Comparison of ENCODE assay signal across 31 mouse cellular contexts in genomic region chr14:99325597-99326472, GRCm38 (mm10). TPM values are rescaled to one million over a fixed set of nuclear protein-coding genes. Genes with fewer than 3 reads are reported as not detected.
A peak's percentile ranks its signal among the peaks of the same experiment; 100 is the strongest.
DNase-seq lines count a peak whose midpoint lies in the region; ATAC-seq and TF ChIP-seq lines count a peak whose summit lies in the region.
"Had no signal": no experiment of that assay in that cellular context is flagged by ENCODE, and none has a peak within 500 bp of the region (broad histone marks: within the 10 kb centered on the region; RNA-seq: fewer than 3 reads in every experiment).

No protein-coding gene starts in this region.

- no peak for TF ChIP-seq POLR2A in ES-Bruce4 (IDR thresholded peaks at IDR 0.05; ENCODE audit: insufficient read depth, low read length)
- TF ChIP-seq POLR2A in brain, embryonic 14.5 days (IDR thresholded peaks at IDR 0.05; ENCODE audit: borderline replicate concordance, extremely low read depth, insufficient read depth, insufficient read length, poor library complexity, severe bottlenecking) = no peak

- intact Hi-C loops in heart, postnatal 10 days (cut with DNase I) = no loop called here

- H3K27me3 ChIP-seq in embryonic facial prominence, embryonic 14.5 days (replicated peaks; ENCODE audit: control insufficient read depth, insufficient read depth, low read length) = no peaks in the 10 kb centered on the region
- no peaks in the 10 kb centered on the region for H3K27me3 ChIP-seq in embryonic facial prominence, embryonic 10.5 days (replicated peaks; ENCODE audit: low read depth, poor library complexity, severe bottlenecking)
- H3K27me3 ChIP-seq in lung, embryonic 16.5 days (ENCODE audit: control insufficient read depth, insufficient read depth, low read depth, low read length) = no peaks in the 10 kb centered on the region
- H3K27me3 ChIP-seq in ES-Bruce4 (ENCODE audit: control insufficient read depth, insufficient read depth, low read length, poor library complexity, severe bottlenecking) = no peaks in the 10 kb centered on the region
- H3K27me3 ChIP-seq: CH12.LX; embryonic facial prominence, embryonic 13.5 days; hindbrain, embryonic 13.5 days; midbrain, embryonic 12.5 days had no signal

- TF ChIP-seq CTCF in ES-Bruce4 (IDR thresholded peaks at IDR 0.05; ENCODE audit: low read depth, low read length) = no peak
- TF ChIP-seq CTCF in brain, embryonic 14.5 days (IDR thresholded peaks at IDR 0.05; ENCODE audit: borderline replicate concordance, extremely low read depth, insufficient read depth, insufficient read length) = no peak

- H3K4me2 ChIP-seq in embryonic facial prominence, embryonic 14.5 days (ENCODE audit: low read depth, low read length) = no peak overlapping the region
- no peak overlapping the region for H3K4me2 ChIP-seq in lung, embryonic 16.5 days (ENCODE audit: low read depth, low read length)
- H3K4me2 ChIP-seq: embryonic facial prominence, embryonic 13.5 days; heart, embryonic 11.5 days; hindbrain, embryonic 13.5 days; liver, embryonic 11.5 days; midbrain, embryonic 12.5 days had no signal

- H3K36me3 ChIP-seq in embryonic facial prominence, embryonic 14.5 days (ENCODE audit: control insufficient read depth, insufficient read depth, low read length) = no peaks in the 10 kb centered on the region
- H3K36me3 ChIP-seq in embryonic facial prominence, embryonic 10.5 days (replicated peaks) = no peaks in the 10 kb centered on the region
- no peaks in the 10 kb centered on the region for H3K36me3 ChIP-seq in lung, embryonic 16.5 days (ENCODE audit: control insufficient read depth, insufficient read depth, low read length)
- no peaks in the 10 kb centered on the region for H3K36me3 ChIP-seq in ES-Bruce4 (ENCODE audit: control insufficient read depth, insufficient read depth, low read length, poor library complexity, severe bottlenecking)
- H3K36me3 ChIP-seq: embryonic facial prominence, embryonic 13.5 days; hindbrain, embryonic 13.5 days; midbrain, embryonic 12.5 days had no signal

- 81% methylated on average over 12 of the region's 12 CpGs for WGBS in embryonic facial prominence, embryonic 14.5 days
- 85% methylated on average over 12 of the region's 12 CpGs for WGBS in embryonic facial prominence, embryonic 10.5 days
- WGBS in lung, embryonic 16.5 days = 80% methylated on average over 12 of the region's 12 CpGs

- peak overlapping the region; percentile 28; the same call in 1 of the 2 replicates for H3K27ac ChIP-seq in embryonic facial prominence, embryonic 14.5 days (replicated peaks; ENCODE audit: low read depth, low read length)
- no peak overlapping the region for H3K27ac ChIP-seq in embryonic facial prominence, embryonic 10.5 days (replicated peaks)
- H3K27ac ChIP-seq in lung, embryonic 16.5 days (ENCODE audit: low read length) = no peak overlapping the region
- H3K27ac ChIP-seq in ES-Bruce4 (ENCODE audit: insufficient read depth, low read length) = peak overlapping the region; percentile 92
- H3K27ac ChIP-seq: embryonic facial prominence, embryonic 13.5 days; hindbrain, embryonic 13.5 days; midbrain, embryonic 12.5 days had no signal

- TF ChIP-seq EP300 in ES-Bruce4 (IDR thresholded peaks at IDR 0.05; ENCODE audit: insufficient read depth, low read depth, low read length) = peak; percentile 77

- no peak overlapping the region for H3K4me3 ChIP-seq in embryonic facial prominence, embryonic 14.5 days (ENCODE audit: low read depth, low read length)
- H3K4me3 ChIP-seq in embryonic facial prominence, embryonic 10.5 days = no peak overlapping the region
- no peak overlapping the region for H3K4me3 ChIP-seq in lung, embryonic 16.5 days (ENCODE audit: low read length)
- no peak overlapping the region for H3K4me3 ChIP-seq in ES-Bruce4 (ENCODE audit: low read depth, low read length)
- H3K4me3 ChIP-seq: embryonic facial prominence, embryonic 13.5 days; erythroblast, embryonic 14.5 days; hindbrain, embryonic 13.5 days; midbrain, embryonic 12.5 days had no signal

- no peak; the same call in 1 of the 2 replicates for ATAC-seq in embryonic facial prominence, embryonic 14.5 days (ENCODE audit: low read depth)
- peak; percentile 31; the same call in 1 of the 2 replicates for ATAC-seq in lung, embryonic 16.5 days (ENCODE audit: low read depth)
- ATAC-seq: intestine, embryonic 16.5 days had no signal

- no peaks in the 10 kb centered on the region for H3K4me1 ChIP-seq in embryonic facial prominence, embryonic 14.5 days (ENCODE audit: control insufficient read depth, insufficient read depth, low read length)
- H3K4me1 ChIP-seq in embryonic facial prominence, embryonic 10.5 days = no peaks in the 10 kb centered on the region
- H3K4me1 ChIP-seq in lung, embryonic 16.5 days (replicated peaks; ENCODE audit: control insufficient read depth, insufficient read depth, low read length) = no peaks in the 10 kb centered on the region
- H3K4me1 ChIP-seq in ES-Bruce4 (ENCODE audit: control insufficient read depth, insufficient read depth, low read length) = peaks cover 7% of the 10 kb centered on the region
- H3K4me1 ChIP-seq: embryonic facial prominence, embryonic 13.5 days; hindbrain, embryonic 13.5 days had no signal

- no peaks in the 10 kb centered on the region for H3K9me3 ChIP-seq in embryonic facial prominence, embryonic 14.5 days (ENCODE audit: control insufficient read depth, low read length)
- no peaks in the 10 kb centered on the region for H3K9me3 ChIP-seq in embryonic facial prominence, embryonic 10.5 days
- no peaks in the 10 kb centered on the region for H3K9me3 ChIP-seq in lung, embryonic 16.5 days (ENCODE audit: control insufficient read depth, low read length)
- no peaks in the 10 kb centered on the region for H3K9me3 ChIP-seq in ES-Bruce4 (replicated peaks; ENCODE audit: control insufficient read depth, insufficient read depth, low read length, poor library complexity, severe bottlenecking)
- H3K9me3 ChIP-seq: embryonic facial prominence, embryonic 13.5 days; hindbrain, embryonic 13.5 days; midbrain, embryonic 12.5 days had no signal

- H3K9ac ChIP-seq in embryonic facial prominence, embryonic 14.5 days (ENCODE audit: low read depth, low read length) = no peak overlapping the region
- no peak overlapping the region for H3K9ac ChIP-seq in lung, embryonic 16.5 days (ENCODE audit: low read length)
- H3K9ac ChIP-seq in ES-Bruce4 (ENCODE audit: low read depth, poor library complexity, severe bottlenecking) = peak overlapping the region; percentile 0; the same call in 1 of the 2 replicates
- H3K9ac ChIP-seq: embryonic facial prominence, embryonic 13.5 days; hindbrain, embryonic 13.5 days; midbrain, embryonic 12.5 days had no signal

- peak; percentile 69 for DNase-seq in embryonic facial prominence, embryonic 14.5 days (ENCODE audit: low spot score)
- DNase-seq in embryonic facial prominence, embryonic 10.5 days (ENCODE audit: low spot score) = no peak
- DNase-seq in lung, postnatal 25 days (ENCODE audit: low spot score) = no peak
- DNase-seq in brain, embryonic 14.5 days (ENCODE audit: low read depth) = peak; percentile 15
- no peak for DNase-seq in frontal cortex, adult 2 months (ENCODE audit: extremely low spot score in 1 of 2, low spot score in 1 of 2)
- no peak for DNase-seq in heart, postnatal 10 days
- DNase-seq: adrenal gland, postnatal 10 days; cerebellum, adult 11-12 months; cerebellum, adult 9-11 months; embryo, embryonic 11 days; gastrocnemius, postnatal 36 days; heart, adult 18-20 months; heart, postnatal 4 days; kidney, adult 9 months; kidney, postnatal 10 days; layer of hippocampus, adult 9-11 months; lung, postnatal 36 days; right cerebral cortex, postnatal 25 days; spleen, adult 18-20 months; thymus, adult 2 months; thymus, postnatal 36 days had no signal

RNA-seq across cellular contexts. Expression of gene Klf5, which starts 27.3 kb away (rescaled TPM):
- 33.4 and 37.2 TPM in 2 replicates for polyA plus RNA-seq in embryonic facial prominence, embryonic 14.5 days (2014; fragmentation: Nextera tagmentation; extraction: Ambion mirVana)
- 3.1 TPM in 2 replicates for polyA plus RNA-seq in embryonic facial prominence, embryonic 10.5 days (2016; fragmentation: Nextera tagmentation; extraction: Ambion mirVana)
- 33.7 and 35.7 TPM in 2 replicates for polyA plus RNA-seq in lung, embryonic 16.5 days (2015; fragmentation: Nextera tagmentation; extraction: Ambion mirVana)
- polyA plus RNA-seq in ES-Bruce4 (2011; ENCODE audit: insufficient read depth, insufficient read length, low read depth, missing spikeins) = 122 and 125 TPM in 2 replicates
- 2.8 and 3.3 TPM in 2 replicates for polyA plus RNA-seq in brain, embryonic 14.5 days (2012; rRNA removed)
- polyA plus RNA-seq in frontal cortex, adult 2 months (2012; rRNA removed) = 5.0 and 5.6 TPM in 2 replicates
- 1 to 10 TPM; 1.6 to 2.0 TPM for total RNA-seq in heart, postnatal 10 days (2021)

Comparison
In these comparisons a context has a peak if more than half of its experiments do, and no peak if none do; other contexts are left out.
1. DNase-seq: peak in embryonic facial prominence, embryonic 14.5 days (single experiment) and brain, embryonic 14.5 days (single experiment); none in embryonic facial prominence, embryonic 10.5 days (single experiment), lung, postnatal 25 days (single experiment), frontal cortex, adult 2 months (0 of 2) and heart, postnatal 10 days (0 of 2).
2. H3K27ac ChIP-seq: peak in embryonic facial prominence, embryonic 14.5 days (single experiment) and ES-Bruce4 (single experiment); none in embryonic facial prominence, embryonic 10.5 days (single experiment) and lung, embryonic 16.5 days (single experiment).